Comparison of ENCODE assay signal across 8 mouse cellular contexts in the genomic region with DNA sequence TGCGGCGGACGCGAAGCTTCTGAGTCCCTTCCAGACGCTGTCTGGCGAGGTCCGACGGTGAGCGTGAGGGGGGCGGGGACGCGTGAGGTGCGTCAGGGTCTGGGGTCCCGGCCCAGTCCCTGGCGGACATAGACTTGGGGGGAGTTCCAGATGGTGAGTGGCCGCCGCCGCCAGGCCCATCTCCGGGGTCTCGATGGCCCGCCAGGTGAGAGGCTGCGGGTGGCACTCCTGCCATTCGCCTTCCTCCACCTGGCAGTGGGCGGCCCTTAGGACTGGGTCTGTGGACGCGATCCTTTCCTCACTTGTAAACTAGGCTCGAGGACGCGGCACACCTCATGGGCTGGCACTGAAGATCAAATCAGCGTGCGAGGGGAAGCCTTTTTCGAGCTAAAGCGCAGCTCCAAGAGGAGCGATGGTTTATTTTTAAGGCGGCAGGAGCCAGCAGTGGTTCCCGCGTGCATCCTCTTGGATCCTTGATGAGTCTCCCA. TPM values are rescaled to one million over a fixed set of nuclear protein-coding genes. Genes with fewer than 3 reads are reported as not detected.
DNase-seq lines count a peak whose midpoint lies in the region; ATAC-seq and TF ChIP-seq lines count a peak whose summit lies in the region.

No protein-coding gene starts in this region.

- peak; percentile 87 for ATAC-seq in forebrain, embryonic 13.5 days
- peak; percentile 89 for ATAC-seq in kidney, embryonic 15.5 days (replicated peaks; ENCODE audit: low FRiP score)
- peak; percentile 74 for ATAC-seq in stomach, embryonic 15.5 days (ENCODE audit: insufficient read depth, low FRiP score, low read depth)

- 0 out of 2 replicates have a peak, but pooled peaks have one; percentile 0 for TF ChIP-seq POLR2A in bone marrow, adult 2 months (IDR thresholded peaks at IDR 0.05; ENCODE audit: borderline replicate concordance, control insufficient read depth, low read depth, low read length)

- WGBS in bone marrow, adult 2 months: under 1% methylated on average over 36 of the region's 37 CpGs
- 1% methylated on average over 28 of the region's 37 CpGs for WGBS in forebrain, embryonic 13.5 days
- under 1% methylated on average over 37 of the region's 37 CpGs for WGBS in kidney, embryonic 15.5 days
- under 1% methylated on average over 37 of the region's 37 CpGs for WGBS in stomach, embryonic 15.5 days

- H3K9me3 ChIP-seq in forebrain, embryonic 13.5 days (replicated peaks): no peaks in the 10 kb centered on the region
- H3K9me3 ChIP-seq in kidney, embryonic 15.5 days (replicated peaks): no peaks in the 10 kb centered on the region
- H3K9me3 ChIP-seq in stomach, embryonic 15.5 days: no peaks in the 10 kb centered on the region

- peak; percentile 57 for DNase-seq in right cerebral cortex, adult 18-20 months
- DNase-seq in right cerebral cortex, postnatal 4 days: no peak
- peak; percentile 59 for DNase-seq in lung, postnatal 36 days
- no peak for DNase-seq in adrenal gland, adult 18-20 months (ENCODE audit: low spot score in 2 of 2)

- no peaks in the 10 kb centered on the region for H3K27me3 ChIP-seq in forebrain, embryonic 13.5 days
- no peaks in the 10 kb centered on the region for H3K27me3 ChIP-seq in kidney, embryonic 15.5 days
- no peaks in the 10 kb centered on the region for H3K27me3 ChIP-seq in stomach, embryonic 15.5 days (replicated peaks)

- H3K4me1 ChIP-seq in bone marrow, adult 2 months (ENCODE audit: control insufficient read depth, insufficient read depth, low read length): no peaks in the 10 kb centered on the region; the same call in 1 of the 2 replicates
- H3K4me1 ChIP-seq in forebrain, embryonic 13.5 days: peaks cover 30% of the 10 kb centered on the region
- peaks cover 10% of the 10 kb centered on the region for H3K4me1 ChIP-seq in kidney, embryonic 15.5 days
- peaks cover 9% of the 10 kb centered on the region for H3K4me1 ChIP-seq in stomach, embryonic 15.5 days

- H3K27ac ChIP-seq in bone marrow, adult 2 months (ENCODE audit: control insufficient read depth, insufficient read depth, low read depth, low read length, poor library complexity): peak overlapping the region; percentile 35; the same call in 1 of the 2 replicates
- peak overlapping the region; percentile 77 for H3K27ac ChIP-seq in forebrain, embryonic 13.5 days
- peak overlapping the region; percentile 92 for H3K27ac ChIP-seq in kidney, embryonic 15.5 days
- H3K27ac ChIP-seq in stomach, embryonic 15.5 days: peak overlapping the region; percentile 83

- H3K9ac ChIP-seq in forebrain, embryonic 13.5 days: peak overlapping the region; percentile 88
- peak overlapping the region; percentile 79 for H3K9ac ChIP-seq in kidney, embryonic 15.5 days
- H3K9ac ChIP-seq in stomach, embryonic 15.5 days: peak overlapping the region; percentile 89

- H3K4me3 ChIP-seq in bone marrow, adult 2 months (replicated peaks; ENCODE audit: control insufficient read depth, low read depth, low read length): peak overlapping the region; percentile 92
- peak overlapping the region; percentile 90 for H3K4me3 ChIP-seq in forebrain, embryonic 13.5 days
- H3K4me3 ChIP-seq in kidney, embryonic 15.5 days (replicated peaks): peak overlapping the region; percentile 94
- peak overlapping the region; percentile 96 for H3K4me3 ChIP-seq in stomach, embryonic 15.5 days (replicated peaks)

- peak overlapping the region; percentile 83 for H3K4me2 ChIP-seq in forebrain, embryonic 13.5 days
- peak overlapping the region; percentile 60 for H3K4me2 ChIP-seq in kidney, embryonic 15.5 days
- peak overlapping the region; percentile 69 for H3K4me2 ChIP-seq in stomach, embryonic 15.5 days

- H3K36me3 ChIP-seq in forebrain, embryonic 13.5 days (ENCODE audit: poor library complexity, severe bottlenecking): peaks cover 30% of the 10 kb centered on the region
- H3K36me3 ChIP-seq in kidney, embryonic 15.5 days: peaks cover 30% of the 10 kb centered on the region
- peaks cover 13% of the 10 kb centered on the region; the same call in 1 of the 2 replicates for H3K36me3 ChIP-seq in stomach, embryonic 15.5 days

- no peak for TF ChIP-seq CTCF in bone marrow, adult 2 months (IDR thresholded peaks at IDR 0.05; ENCODE audit: control insufficient read depth, insufficient read depth, low read length)

RNA-seq across cellular contexts. Expression of a gene that starts 0.4 kb away (rescaled TPM):
- 5.1 and 10.4 TPM in 2 replicates for polyA plus RNA-seq in bone marrow, adult 2 months (2011; ENCODE audit: insufficient read depth, insufficient read length, low replicate concordance, missing spikeins)
- 2.9 and 3.9 TPM in 2 replicates for polyA plus RNA-seq in forebrain, embryonic 13.5 days (2015; fragmentation: Nextera tagmentation; extraction: Ambion mirVana)
- 3.6 and 3.7 TPM in 2 replicates for polyA plus RNA-seq in kidney, embryonic 15.5 days (2015; fragmentation: Nextera tagmentation; extraction: Ambion mirVana)
- polyA plus RNA-seq in stomach, embryonic 15.5 days (2015; fragmentation: Nextera tagmentation; extraction: Ambion mirVana): 2.9 and 3.1 TPM in 2 replicates
- 10 to 100 TPM; 27.2 to 29.1 TPM for total RNA-seq in adrenal gland, adult 18-20 months (2021)

RNA-seq across cellular contexts. Expression of a gene that starts 14.5 kb away (rescaled TPM):
- 6.4 and 8.0 TPM in 2 replicates for polyA plus RNA-seq in bone marrow, adult 2 months (2011; ENCODE audit: insufficient read depth, insufficient read length, low replicate concordance, missing spikeins)
- polyA plus RNA-seq in forebrain, embryonic 13.5 days (2015; fragmentation: Nextera tagmentation; extraction: Ambion mirVana): 72.0 and 79.1 TPM in 2 replicates
- polyA plus RNA-seq in kidney, embryonic 15.5 days (2015; fragmentation: Nextera tagmentation; extraction: Ambion mirVana): 81.1 and 81.9 TPM in 2 replicates
- polyA plus RNA-seq in stomach, embryonic 15.5 days (2015; fragmentation: Nextera tagmentation; extraction: Ambion mirVana): 52.5 and 56.7 TPM in 2 replicates
- total RNA-seq in adrenal gland, adult 18-20 months (2021): 1 to 10 TPM; 2.8 to 2.9 TPM

Comparison
In these comparisons a context has a peak if more than half of its experiments do, and no peak if none do; other contexts are left out.
1. DNase-seq: peak in right cerebral cortex, adult 18-20 months (single experiment) and lung, postnatal 36 days (single experiment); none in right cerebral cortex, postnatal 4 days (single experiment) and adrenal gland, adult 18-20 months (0 of 2).
2. H3K27ac ChIP-seq: peak in every context shown above with its lines; median percentile 92 in kidney, embryonic 15.5 days; 83 in stomach, embryonic 15.5 days; 77 in forebrain, embryonic 13.5 days; 35 in bone marrow, adult 2 months.
3. Peak in every context shown above with its lines, with median percentiles within 50 percentile points of each other: H3K4me3 ChIP-seq, ATAC-seq, H3K4me2 ChIP-seq and H3K9ac ChIP-seq.